Mouse (Mus musculus): Measurements from ENCODE around the gene Tmem253. TPM values are rescaled to one million over a fixed set of nuclear protein-coding genes. Genes with fewer than 3 reads are reported as not detected.
A peak's percentile ranks its signal among the peaks of the same experiment; 100 is the strongest.

The Tmem253 gene
- polyA plus RNA-seq, 1 experiment, result 1.9 TPM

- DNase-seq (ENCODE audit: low read depth), result no peak
- no peak for TF ChIP-seq POLR2A (IDR thresholded peaks at IDR 0.05; ENCODE audit: borderline replicate concordance, extremely low read depth, insufficient read depth, insufficient read length, poor library complexity, severe bottlenecking)
- TF ChIP-seq CTCF (IDR thresholded peaks at IDR 0.05; ENCODE audit: borderline replicate concordance, extremely low read depth, insufficient read depth, insufficient read length), result no peak
These were observed 25.9 kb upstream of the Tmem253 start for GRCm38 (mm10) chr14:51989461-51989970.

- DNase-seq (ENCODE audit: low read depth), result no peak
- TF ChIP-seq POLR2A (IDR thresholded peaks at IDR 0.05; ENCODE audit: borderline replicate concordance, extremely low read depth, insufficient read depth, insufficient read length, poor library complexity, severe bottlenecking) (no peak), CTCF (IDR thresholded peaks at IDR 0.05; ENCODE audit: borderline replicate concordance, extremely low read depth, insufficient read depth, insufficient read length) (no peak)
These were observed 21.0 kb upstream of the Tmem253 start for GRCm38 (mm10) chr14:51994453-51994852.

- DNase-seq (ENCODE audit: low read depth), result no peak
- TF ChIP-seq POLR2A (IDR thresholded peaks at IDR 0.05; ENCODE audit: borderline replicate concordance, extremely low read depth, insufficient read depth, insufficient read length, poor library complexity, severe bottlenecking) (no peak), CTCF (IDR thresholded peaks at IDR 0.05; ENCODE audit: borderline replicate concordance, extremely low read depth, insufficient read depth, insufficient read length) (no peak)
These were observed 20.1 kb upstream of the Tmem253 start for GRCm38 (mm10) chr14:51995219-51995871.

DNA sequence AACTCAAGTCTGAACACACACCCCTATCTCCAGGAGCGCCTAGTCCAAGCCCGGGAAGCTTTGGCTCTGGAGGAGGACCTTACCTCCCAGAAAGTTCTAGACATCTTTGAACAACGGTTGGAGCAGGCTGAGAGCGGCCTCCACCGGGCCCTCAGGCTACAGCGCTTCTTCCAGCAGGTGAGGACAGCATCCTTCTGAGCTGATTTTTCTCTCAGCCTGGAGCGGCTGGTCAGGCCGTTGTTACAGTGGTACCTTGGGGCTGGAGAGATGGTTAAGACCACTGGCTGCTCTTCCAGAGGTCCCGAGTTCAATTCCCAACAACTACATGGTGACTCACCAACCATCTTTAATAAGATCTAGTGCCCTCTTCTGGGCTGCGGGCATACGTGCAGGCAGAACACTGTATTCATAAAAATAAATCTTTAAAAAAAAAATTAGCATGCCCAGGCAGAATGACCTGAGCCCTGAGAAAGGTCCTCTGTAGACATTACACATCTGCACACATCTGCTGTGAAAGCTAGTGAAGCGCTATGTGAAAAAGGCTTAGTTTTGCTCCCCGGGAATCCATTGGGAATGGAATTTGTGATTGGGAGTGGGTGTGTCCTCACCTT is 19.1 kb upstream of the Tmem253 start:
- TF ChIP-seq CTCF (IDR thresholded peaks at IDR 0.05; ENCODE audit: borderline replicate concordance, extremely low read depth, insufficient read depth, insufficient read length), result peak; percentile 24; the same call in 1 of the 2 replicates
- no peak for TF ChIP-seq POLR2A (IDR thresholded peaks at IDR 0.05; ENCODE audit: borderline replicate concordance, extremely low read depth, insufficient read depth, insufficient read length, poor library complexity, severe bottlenecking)
- no peak for DNase-seq (ENCODE audit: low read depth)

GRCm38 (mm10) chr14:51996866-51997265 is 18.6 kb upstream of the Tmem253 start:
- TF ChIP-seq POLR2A (IDR thresholded peaks at IDR 0.05; ENCODE audit: borderline replicate concordance, extremely low read depth, insufficient read depth, insufficient read length, poor library complexity, severe bottlenecking) (no peak), CTCF (IDR thresholded peaks at IDR 0.05; ENCODE audit: borderline replicate concordance, extremely low read depth, insufficient read depth, insufficient read length) (no peak)
- DNase-seq (ENCODE audit: low read depth), result peak; percentile 68

DNA sequence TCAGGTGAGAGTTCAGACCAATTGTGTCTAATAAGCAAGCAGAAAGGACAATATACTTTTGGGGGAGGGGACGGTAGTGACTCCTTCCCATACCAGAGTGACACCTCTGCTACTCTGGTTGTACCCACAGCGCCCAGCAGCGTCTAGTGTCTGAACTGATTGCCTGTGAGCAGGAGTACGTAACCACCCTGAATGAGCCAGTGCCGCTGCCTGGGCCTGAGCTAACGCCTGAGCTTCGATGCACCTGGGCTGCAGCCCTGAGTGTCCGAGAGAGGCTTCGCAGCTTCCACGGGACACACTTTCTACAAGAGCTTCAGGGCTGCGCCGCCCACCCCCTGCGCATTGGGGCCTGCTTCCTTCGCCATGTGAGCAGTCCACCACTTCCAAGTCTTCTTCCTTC is 18.0 kb upstream of the Tmem253 start:
- no peak for DNase-seq (ENCODE audit: low read depth)
- TF ChIP-seq POLR2A (IDR thresholded peaks at IDR 0.05; ENCODE audit: borderline replicate concordance, extremely low read depth, insufficient read depth, insufficient read length, poor library complexity, severe bottlenecking), result no peak
- TF ChIP-seq CTCF (IDR thresholded peaks at IDR 0.05; ENCODE audit: borderline replicate concordance, extremely low read depth, insufficient read depth, insufficient read length), result no peak

- TF ChIP-seq POLR2A (IDR thresholded peaks at IDR 0.05; ENCODE audit: borderline replicate concordance, extremely low read depth, insufficient read depth, insufficient read length, poor library complexity, severe bottlenecking) (no peak), CTCF (IDR thresholded peaks at IDR 0.05; ENCODE audit: borderline replicate concordance, extremely low read depth, insufficient read depth, insufficient read length) (no peak)
- DNase-seq (ENCODE audit: low read depth), result peak; percentile 99
These were observed 11.4 kb upstream of the Tmem253 start for GRCm38 (mm10) chr14:52003981-52004495.

DNA sequence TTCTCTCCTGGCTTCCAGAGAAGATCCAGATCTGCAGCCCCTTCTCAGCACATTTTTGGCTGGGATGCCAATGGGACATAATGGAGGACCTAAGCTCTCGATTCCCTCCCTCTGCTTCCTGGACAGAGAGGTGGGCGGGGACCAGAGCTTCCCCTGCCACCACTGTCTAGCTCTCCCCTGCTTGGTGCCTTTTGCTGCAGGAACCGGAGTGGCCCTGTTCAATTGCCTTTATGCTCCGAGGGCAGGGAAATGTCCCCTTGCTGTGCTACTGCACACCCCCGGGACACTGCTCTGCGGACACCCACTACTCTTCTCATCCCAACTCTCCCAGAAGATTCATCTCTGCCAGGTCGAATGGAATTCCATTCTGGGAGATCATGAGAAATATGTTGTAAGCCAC is 10.3 kb upstream of the Tmem253 start:
- no peak for DNase-seq (ENCODE audit: low read depth)
- TF ChIP-seq POLR2A (IDR thresholded peaks at IDR 0.05; ENCODE audit: borderline replicate concordance, extremely low read depth, insufficient read depth, insufficient read length, poor library complexity, severe bottlenecking), result no peak
- TF ChIP-seq CTCF (IDR thresholded peaks at IDR 0.05; ENCODE audit: borderline replicate concordance, extremely low read depth, insufficient read depth, insufficient read length), result no peak

DNA sequence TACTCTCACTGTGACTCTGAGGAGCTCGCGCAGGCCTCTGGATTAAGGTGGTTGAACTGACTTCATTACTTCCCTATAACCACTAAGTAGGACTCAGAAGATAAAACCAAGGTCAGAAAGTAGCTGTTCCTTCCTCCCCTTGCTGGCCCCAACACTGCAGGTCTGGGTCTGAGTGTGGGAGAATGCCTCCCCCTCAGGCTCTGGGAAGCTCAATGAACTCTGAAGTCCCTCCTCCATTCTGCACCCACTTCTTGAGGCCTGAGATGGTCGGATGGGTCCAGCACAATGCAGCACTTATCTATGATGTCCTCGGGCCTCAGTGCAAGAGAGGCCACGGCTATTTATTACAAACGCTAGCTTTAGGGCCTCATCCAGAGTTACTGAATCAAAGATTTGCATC is 9.8 kb upstream of the Tmem253 start:
- TF ChIP-seq CTCF (IDR thresholded peaks at IDR 0.05; ENCODE audit: borderline replicate concordance, extremely low read depth, insufficient read depth, insufficient read length) (no peak), POLR2A (IDR thresholded peaks at IDR 0.05; ENCODE audit: borderline replicate concordance, extremely low read depth, insufficient read depth, insufficient read length, poor library complexity, severe bottlenecking) (no peak)

GRCm38 (mm10) chr14:52006241-52006640 is 9.2 kb upstream of the Tmem253 start:
- TF ChIP-seq POLR2A (IDR thresholded peaks at IDR 0.05; ENCODE audit: borderline replicate concordance, extremely low read depth, insufficient read depth, insufficient read length, poor library complexity, severe bottlenecking) (no peak), CTCF (IDR thresholded peaks at IDR 0.05; ENCODE audit: borderline replicate concordance, extremely low read depth, insufficient read depth, insufficient read length) (peak; percentile 53; the same call in 1 of the 2 replicates)
- no peak for DNase-seq (ENCODE audit: low read depth)

More for the DNA sequence above, 9.8 kb upstream of the Tmem253 start:
- no peak for DNase-seq (ENCODE audit: low read depth)

GRCm38 (mm10) chr14:52006771-52007170 is 8.7 kb upstream of the Tmem253 start:
- no peak for TF ChIP-seq CTCF (IDR thresholded peaks at IDR 0.05; ENCODE audit: borderline replicate concordance, extremely low read depth, insufficient read depth, insufficient read length)
- TF ChIP-seq POLR2A (IDR thresholded peaks at IDR 0.05; ENCODE audit: borderline replicate concordance, extremely low read depth, insufficient read depth, insufficient read length, poor library complexity, severe bottlenecking), result no peak
- DNase-seq (ENCODE audit: low read depth), result no peak

Data from brain, embryonic 14.5 days (tissue).